Mouse (Mus musculus) CD4-positive, CD25-positive, alpha-beta regulatory T cell, adult 2 months (primary cell): ENCODE data around the gene Akain1.

ENCODE experiments used
- DNase-seq: peaks from one replicate; pipeline ENCODE4 v3.0.0-alpha.2; 2012; ENCODE audit warnings: low read depth, low spot score

The Akain1 gene

DNA sequence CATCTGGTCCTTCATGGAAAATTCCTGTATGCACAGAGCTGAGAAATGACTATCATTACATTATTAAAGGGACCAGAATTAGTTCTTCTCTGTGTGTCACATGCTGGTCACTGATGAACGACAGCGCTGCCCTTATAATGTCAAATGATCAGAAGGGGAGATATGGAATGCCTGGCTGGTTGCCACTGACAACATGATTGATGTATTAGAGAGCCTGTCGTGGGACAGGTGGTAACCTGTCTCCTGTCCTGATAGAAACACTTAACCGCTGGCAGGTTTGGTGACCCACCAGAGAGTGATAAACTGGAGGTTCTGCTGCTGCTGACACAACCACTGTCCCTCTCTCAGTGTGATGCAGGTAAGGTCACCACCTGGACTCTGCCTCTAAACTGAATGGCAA is 40.1 kb downstream of the Akain1 start:
- DNase-seq, result no peak

DNA sequence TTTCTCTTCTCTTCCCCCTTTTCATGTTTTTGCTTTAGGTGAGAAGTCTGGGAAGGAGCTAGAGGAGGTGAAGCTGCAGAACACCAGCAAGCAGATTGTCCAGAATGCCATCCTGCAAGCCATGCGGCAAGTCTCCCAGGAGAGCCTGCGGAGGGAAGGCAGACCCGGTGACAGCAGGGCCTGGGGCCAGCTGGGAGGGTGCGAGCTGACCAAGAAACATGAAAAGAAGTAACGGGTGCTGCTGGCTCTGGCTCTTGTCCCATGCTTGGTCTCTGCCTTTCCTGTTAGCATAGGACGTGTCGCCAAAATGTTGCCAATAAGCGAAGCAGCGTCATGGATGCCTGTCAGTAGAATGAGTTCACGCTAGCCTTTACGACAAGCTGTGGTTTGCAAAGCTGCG is 48.0 kb downstream of the Akain1 start:
- no peak for DNase-seq

DNA sequence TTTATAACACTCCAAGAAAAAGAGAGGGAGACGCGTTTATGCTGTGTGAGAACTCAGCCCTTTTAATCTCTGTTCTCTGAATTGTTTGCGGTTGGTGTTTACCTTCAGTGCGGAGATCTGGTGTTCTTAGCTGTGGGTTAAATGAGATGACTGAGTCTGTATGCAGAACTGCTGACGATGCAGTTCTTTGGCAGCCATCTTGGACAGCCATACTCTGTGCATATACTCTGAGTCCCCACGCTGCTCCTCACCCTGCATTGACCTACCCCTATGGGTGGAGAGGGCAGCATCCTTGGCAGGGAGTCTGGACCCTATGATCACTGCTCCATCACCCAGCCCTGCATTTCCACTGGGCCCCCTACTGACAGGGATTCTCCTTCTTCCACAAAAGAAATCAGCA is 48.8 kb downstream of the Akain1 start:
- DNase-seq, result no peak

DNA sequence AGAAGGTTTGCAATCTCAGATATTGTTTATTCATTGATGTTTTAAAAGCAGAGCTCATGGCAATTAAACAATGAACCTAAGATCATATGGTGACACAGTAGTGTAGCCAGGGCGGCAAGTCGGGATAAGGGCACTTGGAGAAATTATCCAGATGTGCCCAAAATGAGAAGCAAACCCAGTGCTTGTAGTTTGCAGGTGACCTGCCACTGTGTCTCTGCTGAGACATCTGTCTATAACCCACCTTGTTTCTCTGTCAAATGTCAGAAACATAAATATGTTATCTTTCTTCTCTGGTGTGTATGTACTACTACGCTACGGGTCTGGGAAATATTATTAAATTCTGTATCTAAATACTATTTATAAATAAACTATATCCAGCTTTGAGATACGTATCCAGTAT is 49.7 kb downstream of the Akain1 start:
- DNase-seq, result no peak

DNA sequence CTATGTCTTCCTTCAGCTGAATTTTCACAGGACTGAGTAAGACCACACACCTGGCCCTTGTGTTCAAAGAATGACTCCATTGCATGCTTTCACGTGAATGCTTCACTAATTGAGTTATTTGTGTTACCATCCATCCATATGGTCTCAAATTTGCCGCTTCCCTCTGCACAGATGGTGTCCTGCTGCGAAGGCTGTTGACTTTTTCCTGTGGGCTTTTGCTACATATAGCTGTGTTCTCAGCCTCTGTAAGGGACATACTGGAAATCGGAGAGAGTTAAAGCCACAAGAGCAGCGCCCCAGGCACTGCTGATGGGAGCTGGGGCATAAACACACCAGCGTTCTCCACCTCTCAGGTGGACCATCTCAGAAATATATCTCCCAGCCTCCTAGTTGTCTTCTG is 53.2 kb downstream of the Akain1 start:
- DNase-seq, result no peak

DNA sequence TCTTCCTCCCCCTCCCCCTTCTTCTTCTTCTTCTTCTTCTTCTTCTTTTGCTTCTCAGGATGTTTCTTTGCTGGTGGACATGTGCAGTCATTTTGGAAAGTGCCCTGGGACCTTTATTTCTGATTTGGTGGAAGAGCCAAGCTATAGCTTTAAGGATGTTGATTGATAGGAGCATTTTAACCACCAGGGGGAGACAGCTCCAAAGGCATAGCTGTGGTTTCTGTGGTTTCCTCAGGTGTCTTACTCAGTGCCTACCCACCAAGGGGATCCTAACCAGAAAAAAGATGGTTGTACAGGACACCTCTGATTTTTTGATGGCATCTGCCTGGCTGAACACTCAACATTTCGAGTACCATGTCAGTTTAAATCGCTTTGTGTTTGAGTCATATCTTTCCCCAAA is 56.4 kb downstream of the Akain1 start:
- DNase-seq, result peak; percentile 10

DNA sequence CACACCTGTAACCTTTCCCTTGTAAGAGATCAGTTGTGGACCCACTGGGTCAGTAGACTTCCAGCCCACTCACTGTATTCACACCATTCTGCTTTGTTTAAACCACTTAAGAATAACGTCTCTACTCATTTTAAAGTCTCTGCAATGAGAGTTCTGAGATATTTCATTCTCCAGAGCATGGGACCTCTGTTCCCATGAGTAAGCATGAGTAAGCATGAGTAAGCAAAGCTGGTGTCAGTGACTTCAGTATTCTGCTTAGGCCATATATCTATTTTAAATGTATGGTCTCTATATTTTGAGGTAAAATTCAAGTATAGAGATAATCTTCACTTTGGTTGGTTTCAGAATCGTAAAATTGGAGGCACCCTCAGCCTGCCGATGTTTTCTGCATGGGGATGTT is 57.0 kb downstream of the Akain1 start:
- DNase-seq, result no peak

DNA sequence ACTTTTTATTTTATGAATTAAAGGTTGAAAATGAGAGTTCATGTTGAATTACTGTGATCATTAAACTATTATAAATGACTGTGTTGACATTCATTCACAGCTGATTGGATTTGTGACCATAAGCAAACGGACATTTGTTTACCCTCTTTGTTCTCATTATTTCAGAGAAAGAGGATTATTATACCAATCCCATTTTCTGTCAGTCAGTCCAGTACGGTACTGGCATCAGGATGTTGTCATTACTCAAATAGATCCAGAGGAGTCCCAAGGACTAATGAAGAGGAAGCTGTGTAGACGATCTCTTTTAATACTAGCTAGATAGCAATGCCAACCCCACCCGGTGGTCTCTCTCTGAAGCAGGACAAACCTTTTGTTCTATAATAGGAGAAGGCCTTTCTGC is 58.2 kb downstream of the Akain1 start:
- DNase-seq, result no peak

DNA sequence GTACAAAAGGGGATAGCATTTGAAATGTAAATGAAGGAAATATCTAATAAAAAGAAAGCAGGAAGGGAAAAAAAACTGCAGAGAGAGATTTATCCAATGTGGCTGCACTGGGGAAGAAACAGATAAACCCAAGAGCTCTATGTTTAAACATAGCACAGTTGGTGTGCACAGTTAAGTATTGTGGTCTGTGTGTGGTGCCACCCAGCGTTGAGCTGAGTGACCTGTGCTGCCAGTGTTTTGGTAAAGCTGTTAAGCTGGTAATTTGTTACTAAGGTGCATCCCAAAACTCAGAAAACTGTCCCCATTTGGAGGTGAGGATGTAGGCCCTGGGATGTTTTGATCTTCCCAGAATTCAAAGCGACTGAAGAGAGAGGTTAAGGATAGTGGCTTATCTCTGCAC is 59.8 kb downstream of the Akain1 start:
- no peak for DNase-seq

DNA sequence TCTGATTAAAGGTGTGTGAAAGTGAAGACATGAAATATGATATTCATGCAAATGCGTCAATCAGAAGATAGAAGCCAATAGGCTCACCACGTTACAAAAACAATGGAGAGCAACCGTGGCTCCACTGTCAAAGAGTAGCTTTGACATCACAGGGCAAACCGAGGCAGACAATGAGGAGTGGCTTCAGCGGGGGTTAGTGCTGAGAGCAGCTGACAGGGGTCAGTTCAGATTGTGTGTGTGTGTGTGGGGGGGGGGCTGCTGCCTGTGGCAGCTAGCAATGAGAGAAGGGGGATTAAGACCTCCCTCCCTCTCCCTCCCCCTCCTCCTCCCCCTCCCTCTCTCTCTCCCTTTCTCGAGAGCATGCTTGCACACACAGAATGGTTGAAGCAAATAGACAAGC is 60.3 kb downstream of the Akain1 start:
- no peak for DNase-seq

DNA sequence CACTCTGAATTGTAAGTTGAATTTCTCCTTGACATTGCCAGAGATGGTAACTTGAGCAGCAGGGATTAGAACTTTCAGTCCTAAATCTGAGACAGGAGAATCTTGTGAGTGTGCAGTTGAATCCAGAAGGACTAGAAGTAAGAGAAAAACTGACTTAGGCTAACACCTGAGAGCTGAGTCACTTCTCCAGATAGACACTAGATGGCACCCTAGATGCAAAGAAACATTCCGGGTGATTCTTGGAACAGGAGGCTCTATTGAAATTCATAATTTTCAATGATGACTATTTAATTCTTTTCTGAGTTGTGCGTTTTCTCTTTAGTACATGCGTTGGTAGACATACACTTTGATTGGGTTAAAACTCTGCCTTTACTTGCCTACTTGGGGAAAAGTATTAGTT is 66.9 kb downstream of the Akain1 start:
- peak; percentile 5 for DNase-seq

DNA sequence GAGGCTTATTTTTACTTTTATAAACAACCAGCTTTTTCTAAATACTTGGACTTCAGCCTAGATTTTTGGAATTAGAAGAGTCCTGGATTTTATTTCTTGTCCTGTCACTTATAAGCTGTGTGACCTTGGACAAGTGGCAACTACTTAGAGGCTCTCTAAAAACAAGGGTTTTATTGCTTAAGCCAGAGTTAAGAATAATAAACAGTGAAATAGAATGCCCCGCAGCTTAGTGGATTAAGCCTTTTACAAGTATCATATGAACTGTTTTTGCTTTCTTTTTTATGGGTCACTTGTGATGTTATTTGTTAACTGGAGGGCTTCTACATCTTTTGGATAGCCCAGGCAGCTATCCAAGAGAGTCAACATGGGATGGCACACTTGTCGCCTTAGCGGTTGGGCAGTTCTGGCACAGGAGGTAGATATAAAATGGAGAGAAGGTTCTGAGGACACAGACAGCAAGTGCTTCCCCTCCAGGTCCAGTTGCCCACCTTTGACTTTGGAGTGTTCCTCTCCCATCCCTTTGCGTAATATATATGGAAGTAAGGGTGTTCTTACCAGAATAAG is 77.3 kb downstream of the Akain1 start:
- DNase-seq, result no peak

DNA sequence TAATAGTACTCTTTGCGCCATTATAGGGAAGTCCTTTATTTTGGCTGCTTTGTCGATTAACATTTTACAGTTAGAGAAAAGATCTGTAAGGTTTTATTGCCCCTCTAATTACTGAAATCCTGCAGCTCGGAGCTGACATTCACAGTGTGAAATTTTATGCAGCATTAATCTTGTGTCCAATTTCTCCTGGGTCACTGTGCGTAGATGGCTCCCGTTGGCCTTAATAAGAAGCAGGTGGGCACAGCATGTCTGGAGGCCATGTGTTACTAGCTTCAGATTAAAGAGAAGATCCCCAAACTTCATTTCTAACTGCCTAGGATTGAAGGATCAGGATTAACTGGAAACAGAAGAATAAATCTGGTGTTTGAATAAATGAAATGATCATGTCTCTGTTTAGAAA is 92.3 kb downstream of the Akain1 start:
- DNase-seq, result no peak
